Mouse (Mus musculus) CD4-positive, CD25-positive, alpha-beta regulatory T cell, adult 4 months (primary cell): ENCODE results near the gene Lrrc17. TPM values are rescaled to one million over a fixed set of nuclear protein-coding genes. Genes with fewer than 3 reads are reported as not detected.
"Not testable (repeated sequence)": the region's sequence is repeated elsewhere in the genome, so short reads cannot be mapped to it uniquely, and the experiment has no call there.

ENCODE experiments used
- ATAC-seq: one replicate; pipeline ENCODE4 v1.8.0; 2017
- polyA plus RNA-seq, 2 experiments: library from polyadenylated mRNA; unstranded; fragments of 100-300 nt; shearing (Covaris generic); gene quantifications; one replicate each; pipeline ENCODE4 v1.2.1; 2017

The Lrrc17 gene
- polyA plus RNA-seq, 2 experiments from 2014 or later, result not detected

DNA sequence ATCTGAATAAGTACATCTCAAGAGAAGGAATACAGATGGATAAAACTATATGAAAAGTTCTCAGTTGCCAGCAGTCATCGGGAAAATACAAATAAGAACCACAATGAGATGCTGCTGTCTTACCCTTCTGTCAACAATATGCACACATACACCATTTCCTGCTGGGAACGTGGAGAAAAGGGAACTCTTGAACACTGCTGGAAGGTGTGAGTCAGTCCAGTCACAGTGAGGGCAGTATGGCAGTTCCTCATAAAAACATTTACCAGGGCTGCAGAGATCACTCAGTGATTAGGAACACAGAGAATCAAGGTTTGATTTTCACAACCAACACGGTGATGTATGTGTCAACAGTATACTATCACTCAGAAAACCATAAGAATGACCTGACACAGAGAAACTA, 67.6 kb downstream of the Lrrc17 start:
- no peak for ATAC-seq

DNA sequence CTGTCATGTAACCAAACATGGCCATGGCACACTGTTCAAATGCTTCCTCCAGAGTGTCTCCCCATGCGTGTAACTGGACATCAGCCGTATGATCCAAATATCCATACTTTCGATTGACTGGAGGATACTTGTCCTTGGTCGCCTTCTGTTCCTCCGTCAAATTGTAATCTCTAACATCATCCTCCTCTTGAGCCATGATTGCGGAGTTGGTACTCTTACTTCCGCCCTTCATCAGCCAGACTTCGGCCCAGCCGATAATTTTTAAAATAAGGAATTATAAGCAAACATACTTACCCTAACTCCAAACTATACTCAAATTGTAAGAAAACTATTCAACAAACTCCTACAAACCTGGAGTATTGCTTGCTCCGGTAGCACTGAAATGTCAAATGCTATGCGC, 70.9 kb downstream of the Lrrc17 start:
- not testable (repeated sequence) for ATAC-seq

DNA sequence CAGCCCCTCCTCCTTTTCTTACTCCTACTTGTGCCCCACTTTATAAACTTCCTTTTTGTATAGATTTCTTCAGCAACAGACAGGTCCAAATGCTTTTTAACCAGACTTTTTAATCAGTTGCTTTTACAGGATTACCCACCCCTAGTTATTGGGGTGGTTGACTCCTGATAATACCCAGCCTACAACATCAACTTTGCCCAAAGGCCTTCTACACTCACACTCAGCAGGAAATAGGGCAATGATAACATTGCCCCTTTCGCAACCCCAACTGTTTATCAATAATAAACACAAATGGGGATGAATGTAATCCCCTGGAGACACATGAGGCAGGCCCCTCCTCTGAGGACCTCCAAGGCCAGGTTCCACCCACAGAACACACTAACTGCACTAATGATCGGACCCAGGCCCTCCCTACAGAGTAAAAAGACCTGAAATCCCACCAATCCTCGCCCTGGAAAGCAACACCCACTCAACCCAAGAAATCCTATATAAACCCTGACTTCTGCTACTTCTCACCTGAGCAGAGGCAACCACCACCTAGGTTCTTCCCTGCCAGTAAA, 73.2 kb downstream of the Lrrc17 start:
- no peak for ATAC-seq

Other genes with a start within 250 kb of the Lrrc17 start
- 10 to 100 TPM; 20.6 to 22.3 TPM for gene Fgl2, start 170.9 kb upstream of the Lrrc17 start, polyA plus RNA-seq
- gene Ccdc146, start 118.9 kb upstream of the Lrrc17 start, polyA plus RNA-seq, result under 1 TPM; 0.29 to 0.74 TPM
- gene Fam185a, start 118.6 kb upstream of the Lrrc17 start, polyA plus RNA-seq, result 1 to 10 TPM; 2.2 to 2.7 TPM
- not detected for gene Fbxl13, start 102.1 kb downstream of the Lrrc17 start, polyA plus RNA-seq
- gene Armc10, start 102.3 kb downstream of the Lrrc17 start, polyA plus RNA-seq, result 10 to 100 TPM; 35.9 to 38.0 TPM
- gene Napepld, start 157.8 kb downstream of the Lrrc17 start, polyA plus RNA-seq, result 1 to 10 TPM; 3.3 to 3.9 TPM
- gene Pmpcb, start 193.6 kb downstream of the Lrrc17 start, polyA plus RNA-seq, result 10 to 100 TPM; 81.7 to 86.2 TPM
- 10 to 100 TPM; 30.4 to 37.1 TPM for gene Dnajc2, start 241.7 kb downstream of the Lrrc17 start, polyA plus RNA-seq
- 100 to 1,000 TPM; 147 to 164 TPM for gene Psmc2, start 241.7 kb downstream of the Lrrc17 start, polyA plus RNA-seq